Mouse (Mus musculus): ENCODE results near the gene Snrpa1.

DNA sequence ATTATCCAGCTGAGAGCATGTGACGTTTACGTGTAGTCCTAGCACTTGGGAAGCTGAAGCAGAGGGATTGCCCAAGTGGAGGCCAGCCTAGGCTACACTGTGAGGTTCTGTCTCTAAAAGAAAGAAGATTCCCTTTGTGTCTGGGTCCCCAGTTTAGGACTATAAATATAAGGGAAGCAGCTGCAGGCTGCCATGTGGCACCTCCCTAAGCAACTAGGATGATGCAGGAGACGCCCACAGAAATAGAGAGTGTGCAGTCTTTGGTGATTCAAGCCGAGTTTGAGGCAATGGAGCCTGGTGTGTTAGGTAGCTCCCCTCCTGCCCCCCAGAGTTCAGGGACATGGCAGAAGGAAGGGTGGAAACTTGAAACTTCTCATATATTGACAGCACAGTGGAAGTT, 28.8 kb downstream of the Snrpa1 start:
- no peak for TF ChIP-seq CTCF (IDR thresholded peaks at IDR 0.05; ENCODE audit: control insufficient read depth, insufficient read depth, low read length)
- TF ChIP-seq POLR2A (IDR thresholded peaks at IDR 0.05; ENCODE audit: borderline replicate concordance, control insufficient read depth, low read depth, low read length): no peak

Measured in bone marrow, adult 2 months (tissue).